Comparison of ENCODE assay signal across 20 mouse cellular contexts in the genomic region with DNA sequence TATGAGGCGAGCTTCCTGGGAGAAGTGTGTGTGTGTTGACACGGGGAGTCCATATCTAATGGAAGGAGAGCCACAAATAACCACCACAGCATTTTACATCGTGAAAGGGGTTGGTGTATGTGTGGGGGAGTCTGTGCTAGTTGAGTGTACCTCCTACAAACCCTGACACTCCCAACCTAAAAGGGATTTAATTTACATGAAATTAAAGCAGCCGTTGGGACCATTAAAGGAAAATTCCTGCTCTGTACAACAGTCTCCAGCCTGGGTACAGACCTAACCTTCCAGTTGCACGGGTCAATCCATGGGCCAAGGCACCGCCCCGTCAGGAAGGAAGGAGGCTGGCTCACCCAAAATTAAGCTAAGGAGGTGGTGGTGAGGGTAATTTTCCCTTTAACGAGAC. TPM values are rescaled to one million over a fixed set of nuclear protein-coding genes. Genes with fewer than 3 reads are reported as not detected.
DNase-seq lines count a peak whose midpoint lies in the region; ATAC-seq and TF ChIP-seq lines count a peak whose summit lies in the region.
"Had no signal": no experiment of that assay in that cellular context is flagged by ENCODE, and none has a peak within 500 bp of the region (broad histone marks: within the 10 kb centered on the region; RNA-seq: fewer than 3 reads in every experiment).

No protein-coding gene starts in this region.

- 12% methylated on average over 8 of the region's 8 CpGs for WGBS in forebrain, embryonic 16.5 days
- WGBS in heart, adult 2 months = 51% methylated on average over 8 of the region's 8 CpGs

- H3K9me3 ChIP-seq in forebrain, embryonic 16.5 days (ENCODE audit: control insufficient read depth, low read length) = no peaks in the 10 kb centered on the region
- H3K9me3 ChIP-seq: liver, embryonic 15.5 days; neural tube, embryonic 13.5 days had no signal

- intact Hi-C loops in heart, adult 2 months (cut with DNase I) = loop anchor here (5.0 kb wide), 1 partner anchor 313 kb away; no protein-coding TSS in a partner anchor

- peak; percentile 16 for DNase-seq in kidney, postnatal 14 days
- DNase-seq in kidney, postnatal 25 days = no peak
- DNase-seq in ES-CJ7 (ENCODE audit: low read depth, low spot score) (peak; percentile 77), R1 (ENCODE audit: low read depth, low spot score) (peak; percentile 89)
- DNase-seq in heart, adult 2 months = no peak
- no peak for DNase-seq in adrenal gland, adult (ENCODE audit: inconsistent age in 2 of 2, low spot score in 1 of 2)
- DNase-seq: cerebellum, adult 2 months; gastrocnemius, postnatal 10 days; heart, postnatal 10 days; left cerebral cortex, postnatal 4 days; lung, postnatal 14 days; right cerebral cortex, postnatal 4 days had no signal

- H3K36me3 ChIP-seq in forebrain, embryonic 16.5 days (ENCODE audit: control insufficient read depth, insufficient read depth) = no peaks in the 10 kb centered on the region
- H3K36me3 ChIP-seq in heart, adult 2 months (ENCODE audit: control insufficient read depth, insufficient read depth, low read length) = no peaks in the 10 kb centered on the region
- H3K36me3 ChIP-seq: embryonic facial prominence, embryonic 13.5 days; liver, embryonic 15.5 days; neural tube, embryonic 13.5 days had no signal

- TF ChIP-seq POLR2A in heart, adult 2 months (IDR thresholded peaks at IDR 0.05; ENCODE audit: insufficient read depth, low read depth, low read length) = no peak

- no peaks in the 10 kb centered on the region for H3K27me3 ChIP-seq in forebrain, embryonic 16.5 days (replicated peaks; ENCODE audit: control insufficient read depth, insufficient read depth, low read length)
- H3K27me3 ChIP-seq in heart, adult 2 months (ENCODE audit: control insufficient read depth, insufficient read depth, low read length) = no peaks in the 10 kb centered on the region
- H3K27me3 ChIP-seq: embryonic facial prominence, embryonic 13.5 days; liver, embryonic 15.5 days; neural tube, embryonic 13.5 days; Patski had no signal

- no peak for TF ChIP-seq EP300 in heart, adult 2 months (IDR thresholded peaks at IDR 0.05; ENCODE audit: insufficient read depth, low read depth, low read length)

- ATAC-seq in forebrain, embryonic 16.5 days = 0 out of 2 replicates have a peak, but pooled peaks have one; percentile 23
- ATAC-seq: CD4-positive, CD25-positive, alpha-beta regulatory T cell, adult 4 months; hindbrain, postnatal 0 days; Patski had no signal

- no peaks in the 10 kb centered on the region for H3K4me1 ChIP-seq in forebrain, embryonic 16.5 days (replicated peaks; ENCODE audit: control insufficient read depth, insufficient read depth, low read length)
- H3K4me1 ChIP-seq in heart, adult 2 months (ENCODE audit: control insufficient read depth, insufficient read depth, low read length) = no peaks in the 10 kb centered on the region; the same call in 1 of the 2 replicates
- H3K4me1 ChIP-seq: embryonic facial prominence, embryonic 13.5 days; liver, embryonic 15.5 days; neural tube, embryonic 13.5 days had no signal

- H3K4me2 ChIP-seq in forebrain, embryonic 16.5 days (ENCODE audit: low read length) = no peak overlapping the region
- H3K4me2 ChIP-seq: embryonic facial prominence, embryonic 13.5 days; liver, embryonic 15.5 days; neural tube, embryonic 13.5 days had no signal

- H3K4me3 ChIP-seq in forebrain, embryonic 16.5 days (replicated peaks; ENCODE audit: low read length) = no peak overlapping the region
- H3K4me3 ChIP-seq in heart, adult 2 months = no peak overlapping the region
- H3K4me3 ChIP-seq: embryonic facial prominence, embryonic 13.5 days; liver, embryonic 15.5 days; neural tube, embryonic 13.5 days had no signal

- H3K27ac ChIP-seq in forebrain, embryonic 16.5 days (ENCODE audit: low read length) = no peak overlapping the region
- H3K27ac ChIP-seq in heart, adult 2 months = no peak overlapping the region
- H3K27ac ChIP-seq: embryonic facial prominence, embryonic 13.5 days; hindbrain, postnatal 0 days; liver, embryonic 15.5 days; neural tube, embryonic 13.5 days had no signal

- H3K79me2 ChIP-seq in heart, adult 2 months (replicated peaks; ENCODE audit: control insufficient read depth, insufficient read depth, low read length) = no peaks in the 10 kb centered on the region

- no peak for TF ChIP-seq CTCF in heart, adult 2 months (IDR thresholded peaks at IDR 0.05)

- no peak overlapping the region for H3K9ac ChIP-seq in forebrain, embryonic 16.5 days (replicated peaks; ENCODE audit: low read depth, low read length)
- no peak overlapping the region for H3K9ac ChIP-seq in heart, adult 2 months (ENCODE audit: low read depth, low read length)
- H3K9ac ChIP-seq: embryonic facial prominence, embryonic 13.5 days; liver, embryonic 15.5 days; neural tube, embryonic 13.5 days had no signal

RNA-seq across cellular contexts. Expression of a gene that starts 20.5 kb away (rescaled TPM):
- 33.1 and 44.3 TPM in 2 replicates for polyA plus RNA-seq in forebrain, embryonic 16.5 days (2015; fragmentation: Nextera tagmentation; extraction: Ambion mirVana)
- 1 to 10 TPM; 5.9 to 6.8 TPM for total RNA-seq in heart, adult 2 months (2021)
- polyA plus RNA-seq in heart, adult 2 months (2012; rRNA removed) = 1.5 TPM in 2 replicates
- total RNA-seq: common myeloid progenitor, adult 5-6 weeks had no signal

RNA-seq across cellular contexts. Expression of a gene that starts 49.5 kb away (rescaled TPM):
- polyA plus RNA-seq in forebrain, embryonic 16.5 days (2015; fragmentation: Nextera tagmentation; extraction: Ambion mirVana) = 73.6 and 76.1 TPM in 2 replicates
- 100 to 1,000 TPM; 206 to 238 TPM for total RNA-seq in heart, adult 2 months (2021)
- polyA plus RNA-seq in heart, adult 2 months (2012; rRNA removed) = 79.7 and 140 TPM in 2 replicates

Comparison
In these comparisons a context has a peak if more than half of its experiments do, and no peak if none do; other contexts are left out.
1. DNase-seq: peak in kidney, postnatal 14 days (single experiment), ES-CJ7 (single experiment) and R1 (single experiment); none in kidney, postnatal 25 days (0 of 2), heart, adult 2 months (0 of 2) and adrenal gland, adult (0 of 2).
2. RNA of a gene that starts 20.5 kb away (polyA plus RNA-seq): 33.1 to 44.3 TPM in forebrain, embryonic 16.5 days; 1.5 TPM in heart, adult 2 months; every median in the first group is over 10 times any median in the second.